In genomic region chr5:63498952-63499351, GRCm38 (mm10) we compare ENCODE assay signal across 23 mouse cellular contexts.
A peak's percentile ranks its signal among the peaks of the same experiment; 100 is the strongest.
DNase-seq lines count a peak whose midpoint lies in the region; ATAC-seq and TF ChIP-seq lines count a peak whose summit lies in the region.
"Had no signal": no experiment of that assay in that cellular context is flagged by ENCODE, and none has a peak within 500 bp of the region (broad histone marks: within the 10 kb centered on the region; RNA-seq: fewer than 3 reads in every experiment).

No protein-coding gene starts in this region.

- no peaks in the 10 kb centered on the region for H3K27me3 ChIP-seq in forebrain, postnatal 0 days (ENCODE audit: insufficient read depth, low read length)
- no peaks in the 10 kb centered on the region for H3K27me3 ChIP-seq in forebrain, embryonic 13.5 days
- no peaks in the 10 kb centered on the region for H3K27me3 ChIP-seq in intestine, embryonic 16.5 days (replicated peaks; ENCODE audit: control insufficient read depth, insufficient read depth, low read length)
- H3K27me3 ChIP-seq in midbrain, embryonic 13.5 days, result no peaks in the 10 kb centered on the region
- H3K27me3 ChIP-seq: embryonic facial prominence, embryonic 13.5 days; hindbrain, embryonic 13.5 days; neural tube, embryonic 15.5 days had no signal

- TF ChIP-seq CTCF in forebrain, postnatal 0 days (IDR thresholded peaks at IDR 0.05; ENCODE audit: low read depth), result no peak

- H3K4me1 ChIP-seq in forebrain, postnatal 0 days (ENCODE audit: insufficient read depth), result no peaks in the 10 kb centered on the region
- no peaks in the 10 kb centered on the region for H3K4me1 ChIP-seq in forebrain, embryonic 13.5 days
- H3K4me1 ChIP-seq in intestine, embryonic 16.5 days (ENCODE audit: control insufficient read depth, insufficient read depth, low read length), result no peaks in the 10 kb centered on the region
- no peaks in the 10 kb centered on the region for H3K4me1 ChIP-seq in midbrain, embryonic 13.5 days (replicated peaks)
- H3K4me1 ChIP-seq: embryonic facial prominence, embryonic 13.5 days; hindbrain, embryonic 13.5 days; neural tube, embryonic 15.5 days had no signal

- DNase-seq in forebrain, postnatal 0 days, result peak; percentile 39
- peak; percentile 63 for DNase-seq in layer of hippocampus, adult 9-11 months
- peak; percentile 55 to 95 for DNase-seq in left cerebral cortex, postnatal 25 days (ENCODE audit: low spot score in 2 of 2)
- peak; percentile 6 for DNase-seq in right cerebral cortex, postnatal 4 days
- DNase-seq in urinary bladder, postnatal 25 days (ENCODE audit: low spot score), result no peak
- DNase-seq: adrenal gland, adult 8-10 months; cerebellum, adult 2 months; heart, postnatal 14 days; lung, adult 2 months; lung, postnatal 36 days had no signal

- H3K36me3 ChIP-seq in forebrain, postnatal 0 days (ENCODE audit: insufficient read depth), result no peaks in the 10 kb centered on the region
- H3K36me3 ChIP-seq in forebrain, embryonic 13.5 days (ENCODE audit: poor library complexity, severe bottlenecking), result no peaks in the 10 kb centered on the region
- H3K36me3 ChIP-seq in intestine, embryonic 16.5 days (ENCODE audit: control insufficient read depth, insufficient read depth, low read length), result no peaks in the 10 kb centered on the region
- no peaks in the 10 kb centered on the region for H3K36me3 ChIP-seq in midbrain, embryonic 13.5 days
- H3K36me3 ChIP-seq: embryonic facial prominence, embryonic 13.5 days; G1E; hindbrain, embryonic 13.5 days; neural tube, embryonic 15.5 days had no signal

- H3K9me3 ChIP-seq in forebrain, postnatal 0 days (ENCODE audit: low read length), result no peaks in the 10 kb centered on the region
- no peaks in the 10 kb centered on the region for H3K9me3 ChIP-seq in forebrain, embryonic 13.5 days (replicated peaks)
- no peaks in the 10 kb centered on the region for H3K9me3 ChIP-seq in intestine, embryonic 16.5 days (ENCODE audit: control insufficient read depth, low read length)
- no peaks in the 10 kb centered on the region for H3K9me3 ChIP-seq in midbrain, embryonic 13.5 days
- H3K9me3 ChIP-seq: embryonic facial prominence, embryonic 13.5 days; G1E; hindbrain, embryonic 13.5 days; neural tube, embryonic 15.5 days had no signal

- H3K4me3 ChIP-seq in forebrain, postnatal 0 days (ENCODE audit: low read depth, low read length), result no peak overlapping the region
- no peak overlapping the region for H3K4me3 ChIP-seq in forebrain, embryonic 13.5 days
- H3K4me3 ChIP-seq in intestine, embryonic 16.5 days (ENCODE audit: low read length), result no peak overlapping the region
- no peak overlapping the region for H3K4me3 ChIP-seq in midbrain, embryonic 13.5 days (replicated peaks)
- H3K4me3 ChIP-seq: embryonic facial prominence, embryonic 13.5 days; hindbrain, embryonic 13.5 days; myocyte; neural tube, embryonic 15.5 days had no signal

- H3K4me2 ChIP-seq in forebrain, postnatal 0 days (ENCODE audit: low read depth), result no peak overlapping the region
- no peak overlapping the region for H3K4me2 ChIP-seq in forebrain, embryonic 13.5 days
- H3K4me2 ChIP-seq in intestine, embryonic 16.5 days (ENCODE audit: low read depth, low read length), result no peak overlapping the region
- no peak overlapping the region for H3K4me2 ChIP-seq in midbrain, embryonic 13.5 days (replicated peaks)
- H3K4me2 ChIP-seq: embryonic facial prominence, embryonic 13.5 days; heart, embryonic 11.5 days; hindbrain, embryonic 13.5 days; midbrain, embryonic 11.5 days; neural tube, embryonic 15.5 days had no signal

- peak; percentile 77 for ATAC-seq in forebrain, postnatal 0 days
- ATAC-seq in forebrain, embryonic 13.5 days, result no peak
- no peak for ATAC-seq in intestine, embryonic 16.5 days
- no peak for ATAC-seq in midbrain, embryonic 13.5 days
- ATAC-seq: CD4-positive, CD25-positive, alpha-beta regulatory T cell, adult 4 months; intestine, postnatal 0 days had no signal

- intact Hi-C loops in left cerebral cortex, postnatal 25 days (cut with DNase I), result loop anchor here (1.0 to 2.0 kb wide), 2 partner anchors 106 to 125 kb away; no protein-coding TSS in a partner anchor

- WGBS in forebrain, postnatal 0 days, result 31% methylated on average over 1 of the region's 1 CpGs
- 68% methylated on average over 1 of the region's 1 CpGs for WGBS in forebrain, embryonic 13.5 days
- 54% methylated on average over 1 of the region's 1 CpGs for WGBS in intestine, embryonic 16.5 days
- WGBS in midbrain, embryonic 13.5 days, result 61% methylated on average over 1 of the region's 1 CpGs

- H3K9ac ChIP-seq in forebrain, postnatal 0 days, result no peak overlapping the region
- no peak overlapping the region for H3K9ac ChIP-seq in forebrain, embryonic 13.5 days
- H3K9ac ChIP-seq in intestine, embryonic 16.5 days (ENCODE audit: low read depth, low read length), result no peak overlapping the region
- H3K9ac ChIP-seq in midbrain, embryonic 13.5 days (replicated peaks), result no peak overlapping the region
- H3K9ac ChIP-seq: embryonic facial prominence, embryonic 13.5 days; hindbrain, embryonic 13.5 days; neural tube, embryonic 15.5 days had no signal

- no peak overlapping the region for H3K27ac ChIP-seq in forebrain, postnatal 0 days (ENCODE audit: low read depth, low read length)
- H3K27ac ChIP-seq in forebrain, embryonic 13.5 days, result no peak overlapping the region
- H3K27ac ChIP-seq in intestine, embryonic 16.5 days (ENCODE audit: low read length), result no peak overlapping the region
- H3K27ac ChIP-seq in midbrain, embryonic 13.5 days, result no peak overlapping the region
- H3K27ac ChIP-seq: embryonic facial prominence, embryonic 13.5 days; hindbrain, embryonic 13.5 days; kidney, postnatal 0 days; neural tube, embryonic 15.5 days had no signal
